Mouse (Mus musculus): ENCODE results near the gene Csk. TPM values are rescaled to one million over a fixed set of nuclear protein-coding genes. Genes with fewer than 3 reads are reported as not detected.

Gene Csk
- total RNA-seq (2021), result 10 to 100 TPM; 56.6 to 59.0 TPM
- long read RNA-seq, transcript Csk-201 (13 exons, 2,749 nt), result major isoform, 12 of 32 reads
- long read RNA-seq, partial matches to known transcripts, result 17 of 32 reads
- long read RNA-seq, other reads (novel, unspliced or antisense), result 3 of 32 reads

DNA sequence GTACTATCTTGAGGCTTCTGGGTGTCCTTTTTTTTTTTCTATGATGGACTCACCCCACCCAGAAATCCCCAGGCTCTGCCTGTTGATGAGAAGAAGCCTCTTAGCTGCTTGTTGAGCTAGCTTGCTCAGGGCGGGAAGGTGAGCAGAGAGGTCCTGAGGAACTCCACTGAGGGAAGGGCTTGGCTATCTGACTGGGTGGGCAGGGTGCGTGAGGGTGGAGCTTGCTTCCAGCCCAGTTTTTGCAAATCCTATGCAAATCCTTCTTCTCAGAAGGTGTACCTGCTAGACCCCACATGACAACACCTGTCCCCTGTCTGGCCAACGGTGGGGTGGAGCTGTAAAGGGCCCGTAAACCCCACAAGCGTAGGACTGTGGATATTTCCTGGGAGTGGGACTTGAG lies at the start of gene Csk:
Gene Csk (minus strand): TSS at position 349 of the 400 bp plus-strand sequence.
- no peak for DNase-seq (ENCODE audit: low spot score in 2 of 2)

DNA sequence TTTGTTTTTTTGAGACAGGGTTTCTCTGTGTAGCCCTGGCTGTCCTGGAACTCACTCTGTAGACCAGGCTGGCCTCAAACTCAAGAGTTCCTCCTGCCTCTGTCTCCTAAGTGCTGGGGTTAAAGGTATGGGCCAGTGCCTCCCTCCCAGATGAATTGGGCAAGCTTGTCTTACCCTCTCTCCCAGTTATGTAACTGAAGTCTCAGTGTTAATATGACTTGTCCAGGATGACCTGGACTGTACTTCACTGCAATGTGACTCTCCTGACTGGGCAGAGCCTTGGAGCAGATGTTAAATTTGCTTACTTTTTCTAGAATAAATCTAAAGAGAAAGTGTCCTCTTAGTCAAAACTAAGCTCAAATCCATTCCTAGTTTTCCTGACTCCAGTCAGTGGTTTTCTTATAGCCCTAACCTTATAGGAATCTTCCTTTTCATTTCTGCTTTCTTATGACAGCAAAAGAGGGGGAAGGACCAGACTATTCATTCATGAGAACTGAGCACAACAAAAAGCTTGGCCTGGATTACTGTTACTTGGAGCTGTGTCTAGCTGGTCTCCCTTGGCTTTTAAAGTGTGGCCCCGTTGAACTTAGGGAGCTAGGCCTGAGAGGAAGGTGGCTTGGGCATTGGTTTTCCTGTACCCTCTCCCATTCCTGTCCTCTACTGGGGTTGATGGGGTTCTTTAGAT lies 45.2 kb upstream of the Csk start:
- no peak for DNase-seq (ENCODE audit: low spot score in 2 of 2)

DNA sequence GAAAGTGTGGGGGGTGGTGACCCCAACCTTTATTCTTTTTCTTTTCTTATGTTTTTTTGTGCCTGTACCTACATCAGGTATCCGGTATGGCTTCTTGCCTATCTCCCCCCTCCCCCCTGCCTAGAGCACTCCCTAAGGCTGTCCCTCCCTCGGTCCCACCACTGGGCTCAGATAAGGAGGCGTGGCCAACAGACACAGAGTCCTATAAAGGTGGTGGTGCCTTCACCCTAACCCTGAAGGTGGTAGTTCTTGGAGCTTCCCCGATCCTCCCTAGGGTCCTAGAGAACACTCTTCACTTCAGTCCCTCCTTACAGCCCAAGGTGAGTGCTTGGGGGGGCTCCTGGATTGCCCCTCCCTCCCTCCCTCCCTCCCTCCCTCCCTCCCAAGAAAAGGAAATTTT lies 43.9 kb upstream of the Csk start:
- no peak for DNase-seq (ENCODE audit: low spot score in 2 of 2)

DNA sequence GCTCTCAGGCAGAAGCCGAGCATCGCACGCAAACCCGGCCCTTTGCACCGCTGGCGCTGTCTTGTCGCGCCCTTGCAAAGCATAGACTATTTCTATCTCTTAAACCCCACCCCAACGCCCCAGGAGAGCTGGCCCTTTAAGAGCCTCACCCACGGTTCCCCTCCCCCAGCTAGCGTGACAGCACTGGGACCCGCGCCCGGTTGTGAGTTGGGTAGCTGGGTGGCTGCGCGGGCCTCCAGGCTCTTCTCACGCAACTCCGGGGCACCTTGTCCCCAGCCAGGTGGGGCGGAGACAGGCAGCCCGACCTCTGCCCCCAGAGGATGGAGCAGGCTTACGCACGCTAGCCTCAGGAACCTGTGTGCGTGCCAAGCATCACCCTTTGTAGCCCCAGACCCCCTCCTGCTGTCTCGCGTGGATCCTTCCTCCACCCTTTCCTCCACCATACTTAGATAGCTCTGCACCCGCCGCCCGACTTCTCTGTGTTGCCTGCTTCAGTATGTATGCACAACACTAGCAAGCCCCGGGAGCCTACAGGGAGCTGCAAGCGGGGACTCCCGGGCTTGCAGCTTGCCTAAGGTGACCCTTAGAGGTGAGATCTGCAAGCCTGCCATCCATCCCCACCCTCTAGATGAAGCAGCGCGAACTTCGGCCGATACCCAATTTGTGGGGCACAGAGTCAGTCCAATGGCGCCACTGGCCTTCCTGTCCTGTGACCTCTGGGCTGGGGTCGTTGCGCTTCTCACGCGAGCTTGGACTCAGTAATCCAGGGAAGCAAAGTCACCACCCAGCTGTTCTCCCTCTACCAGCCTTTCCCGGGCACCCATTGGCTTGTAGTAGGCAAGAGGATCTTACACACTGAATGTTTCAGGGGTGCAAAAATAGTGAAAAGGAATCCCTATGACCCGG lies 43.2 kb upstream of the Csk start:
- peak; percentile 81 to 87 for DNase-seq (ENCODE audit: low spot score in 2 of 2)

DNA sequence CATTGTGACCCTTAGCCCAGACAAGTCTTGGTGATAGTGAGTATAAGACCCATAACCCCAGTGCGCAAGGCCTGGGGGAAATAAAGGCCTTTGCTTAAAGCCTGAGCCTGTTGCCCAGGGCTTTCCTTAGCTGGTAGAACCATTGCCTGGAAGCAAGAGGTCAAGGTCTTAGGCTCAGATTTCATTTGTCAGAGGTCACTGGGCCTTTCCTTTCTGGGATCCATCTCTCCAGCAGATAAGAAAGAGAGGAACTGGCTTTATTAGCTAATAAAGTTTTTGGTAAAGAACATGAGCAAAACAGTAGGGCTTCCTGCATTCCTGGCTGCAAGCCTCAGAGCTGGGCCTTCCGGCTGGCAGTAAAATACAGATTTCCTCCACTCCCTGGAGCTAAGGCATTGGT lies 40.7 kb upstream of the Csk start:
- DNase-seq (ENCODE audit: low spot score in 2 of 2), result no peak

DNA sequence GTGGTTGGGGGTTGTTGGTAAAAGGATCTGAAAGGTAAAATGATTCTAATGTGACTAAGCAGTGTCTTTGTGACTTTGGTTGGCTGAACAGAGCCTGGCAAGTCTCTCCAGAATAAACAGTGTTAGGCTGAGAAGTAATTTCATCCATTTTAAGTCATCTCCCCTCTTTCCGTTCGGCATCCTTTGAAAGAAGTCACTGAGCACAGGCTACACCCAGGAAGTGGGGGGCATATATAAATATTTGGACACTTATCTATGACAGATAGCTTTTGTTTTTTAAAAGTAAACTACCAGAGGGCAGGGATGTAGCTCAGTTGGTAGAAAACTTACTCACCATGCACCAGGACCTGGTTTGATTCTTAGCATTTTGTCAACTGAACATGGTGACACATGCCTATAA lies 35.2 kb upstream of the Csk start:
- DNase-seq (ENCODE audit: low spot score in 2 of 2), result no peak

DNA sequence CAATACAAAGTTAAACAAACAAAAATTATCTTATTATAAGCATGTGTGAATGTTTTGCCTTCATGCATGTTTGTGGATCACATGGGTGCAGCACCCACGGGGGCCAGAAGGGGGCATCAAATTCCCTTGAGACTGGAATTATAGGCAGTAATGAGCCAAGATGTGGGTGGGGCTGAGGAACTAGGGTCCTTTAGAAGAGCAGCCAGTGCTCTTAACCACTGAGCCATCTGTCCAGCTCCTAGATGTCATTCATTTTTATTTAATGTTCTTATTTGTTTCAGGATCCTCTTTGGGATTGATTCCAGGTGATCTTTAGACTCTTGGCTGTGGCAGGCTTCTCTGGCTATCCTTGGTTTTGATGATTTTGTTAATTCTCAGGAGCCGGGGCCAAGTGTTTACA lies 34.7 kb upstream of the Csk start:
- no peak for DNase-seq (ENCODE audit: low spot score in 2 of 2)

DNA sequence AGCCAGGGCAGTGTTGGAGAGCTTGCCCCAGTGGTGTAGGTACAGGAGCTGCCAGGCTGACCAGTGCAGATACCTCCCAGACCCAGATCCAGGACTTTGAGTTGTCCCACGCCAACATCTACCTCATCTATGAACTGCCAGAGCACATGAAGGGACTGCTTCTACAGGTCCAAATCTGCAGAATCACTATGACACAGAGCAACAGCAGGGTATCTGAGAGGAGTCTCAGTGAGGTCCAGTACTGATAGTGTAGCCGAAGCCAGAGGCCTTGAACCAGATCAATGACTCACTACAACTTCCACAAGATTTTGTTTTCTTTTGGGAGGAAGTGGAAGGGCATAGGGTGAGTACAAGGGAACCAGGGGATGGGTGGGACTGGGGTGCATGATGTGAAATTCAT lies 34.3 kb upstream of the Csk start, which contains the start of gene Cyp1a1:
Gene Cyp1a1 (plus strand): TSS at position 178 of the 400 bp plus-strand sequence.
- no peak for DNase-seq (ENCODE audit: low spot score in 2 of 2)

DNA sequence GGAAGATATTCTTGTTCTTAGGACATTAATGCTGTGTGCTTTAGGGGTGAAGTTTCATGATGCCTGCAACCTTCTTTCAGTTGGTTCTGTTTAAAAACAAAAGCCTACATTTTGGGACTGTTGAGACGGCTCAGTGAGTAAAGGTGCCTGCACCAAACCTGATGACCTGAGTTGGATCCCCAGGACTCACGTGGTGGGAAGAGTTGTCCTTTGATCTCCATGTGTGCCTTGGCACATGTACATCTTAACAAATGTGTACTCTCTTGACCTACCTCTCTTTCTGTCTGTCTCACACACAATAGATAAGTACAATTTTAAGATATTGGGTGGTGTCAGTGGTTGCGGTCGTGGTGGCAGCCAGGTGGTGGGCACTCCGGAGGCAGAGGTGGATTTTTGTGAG lies 32.6 kb upstream of the Csk start:
- no peak for DNase-seq (ENCODE audit: low spot score in 2 of 2)

DNA sequence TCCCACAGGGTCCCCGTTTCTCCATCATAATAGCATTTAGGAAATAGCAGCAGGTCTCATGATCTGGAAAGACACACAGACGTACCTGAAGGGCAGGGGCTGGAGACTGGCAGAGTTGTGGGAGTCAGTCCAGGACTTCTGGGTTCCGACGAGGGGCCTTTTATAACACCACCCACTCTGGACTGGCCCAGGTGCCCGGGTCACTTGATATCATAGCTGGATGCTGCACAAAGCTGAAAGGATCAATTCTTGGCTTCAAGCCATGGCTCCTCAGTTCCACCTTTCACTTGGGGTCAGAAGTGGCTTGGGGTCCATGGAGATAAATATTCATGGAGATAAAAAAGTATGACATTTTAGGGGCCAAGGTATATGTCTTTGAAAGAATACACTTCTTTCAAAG lies 30.1 kb upstream of the Csk start, which contains the start of gene Cyp1a2:
Gene Cyp1a2 (minus strand): TSS at position 184 of the 400 bp plus-strand sequence.
- DNase-seq (ENCODE audit: low spot score in 2 of 2), result no peak

DNA sequence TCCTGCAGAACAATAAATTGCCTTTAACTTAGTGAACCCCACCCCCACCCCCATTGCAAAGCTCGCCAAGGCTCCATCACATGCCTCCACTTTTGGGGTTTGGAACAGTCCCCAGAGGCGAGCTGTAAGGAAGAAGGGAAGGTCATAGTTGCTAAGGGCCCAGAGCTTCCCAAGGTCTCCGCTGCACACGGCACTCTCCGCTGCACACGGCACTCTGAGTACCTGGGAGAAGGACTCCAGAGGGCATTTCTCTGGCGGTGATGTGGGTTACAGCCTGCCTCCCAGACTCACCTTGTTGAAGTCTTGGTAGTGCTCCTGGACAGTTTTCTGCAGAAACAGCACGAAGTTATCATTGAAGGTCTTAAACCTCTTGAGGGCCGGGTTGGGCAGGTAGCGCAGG lies 28.0 kb upstream of the Csk start:
- no peak for DNase-seq (ENCODE audit: low spot score in 2 of 2)

DNA sequence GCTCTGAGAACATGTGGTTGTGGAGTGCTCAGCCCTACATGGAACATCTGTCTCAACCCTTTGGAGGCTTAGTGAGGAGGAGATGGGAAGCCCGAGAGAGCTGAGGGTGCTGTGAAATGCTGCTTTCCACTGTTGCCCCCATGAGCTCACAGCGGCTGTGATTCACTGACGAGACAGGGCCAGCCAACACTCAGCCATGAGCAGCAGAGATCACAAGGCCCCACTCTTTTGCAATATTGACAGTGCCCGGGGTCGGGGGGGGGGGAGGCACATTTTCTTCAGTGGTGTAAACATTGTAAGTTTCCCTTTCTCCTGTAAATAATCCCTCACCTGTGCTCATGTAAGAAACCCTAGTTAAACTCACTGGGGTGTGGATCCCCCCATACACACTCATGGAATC lies 18.1 kb upstream of the Csk start:
- DNase-seq (ENCODE audit: low spot score in 2 of 2), result no peak

DNA sequence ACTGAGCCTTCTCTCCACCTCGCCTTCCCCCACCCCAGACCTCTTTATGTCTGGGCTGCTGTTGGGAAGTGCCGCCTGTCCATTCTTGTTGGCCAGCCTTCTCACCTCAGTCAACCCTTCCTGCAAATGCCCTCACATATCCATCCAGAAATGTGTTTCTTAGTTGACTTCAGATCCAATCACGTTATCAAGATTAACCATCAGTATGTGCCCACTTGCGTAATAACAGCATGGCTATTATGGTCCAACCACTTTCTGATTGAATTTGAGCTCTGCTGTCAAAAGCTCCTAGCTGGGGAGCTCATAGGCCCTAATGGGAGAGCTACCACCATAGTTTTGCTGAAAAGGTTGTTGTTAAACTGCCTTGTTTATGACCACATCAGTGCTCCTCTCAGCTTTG lies 17.6 kb upstream of the Csk start:
- no peak for DNase-seq (ENCODE audit: low spot score in 2 of 2)

DNA sequence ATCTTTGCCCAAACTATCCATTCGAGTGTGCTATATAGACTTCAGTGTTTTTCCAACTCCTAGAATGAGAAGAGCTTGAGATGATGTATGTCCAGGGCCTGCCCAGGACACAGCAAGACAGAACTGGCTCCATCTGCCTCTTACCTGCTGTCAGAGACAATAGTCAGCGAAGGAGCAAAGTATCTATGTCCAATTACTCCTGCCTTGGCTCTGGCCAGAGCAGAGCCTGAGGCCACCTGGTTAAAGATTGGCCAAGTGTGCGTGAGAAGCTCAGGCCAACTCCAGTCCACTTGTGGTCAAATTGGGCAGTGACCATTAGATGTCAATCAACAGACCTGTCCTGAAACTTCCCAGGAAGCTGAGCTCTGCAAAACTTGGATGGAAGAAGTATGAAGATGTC lies 16.1 kb upstream of the Csk start:
- no peak for DNase-seq (ENCODE audit: low spot score in 2 of 2)

DNA sequence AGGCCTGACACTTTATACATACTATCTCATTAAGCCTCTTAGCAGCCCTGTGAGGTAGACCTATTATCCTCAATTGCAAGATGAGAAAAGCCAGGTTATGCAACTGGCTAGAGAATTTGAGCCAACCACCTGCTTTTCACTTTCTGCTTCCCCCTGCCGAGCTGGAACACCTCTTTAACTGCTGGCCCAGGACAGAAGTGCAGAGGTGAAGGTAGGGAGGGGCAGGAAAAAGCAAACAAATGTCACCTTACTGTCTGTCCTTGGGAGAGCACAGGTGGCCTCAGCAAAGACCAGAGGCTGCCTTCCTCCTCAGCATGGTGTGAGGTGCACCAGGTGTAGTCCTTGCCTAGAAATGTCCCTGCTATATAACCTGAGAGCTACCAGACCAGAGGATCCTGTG lies 14.8 kb upstream of the Csk start:
- no peak for DNase-seq (ENCODE audit: low spot score in 2 of 2)

DNA sequence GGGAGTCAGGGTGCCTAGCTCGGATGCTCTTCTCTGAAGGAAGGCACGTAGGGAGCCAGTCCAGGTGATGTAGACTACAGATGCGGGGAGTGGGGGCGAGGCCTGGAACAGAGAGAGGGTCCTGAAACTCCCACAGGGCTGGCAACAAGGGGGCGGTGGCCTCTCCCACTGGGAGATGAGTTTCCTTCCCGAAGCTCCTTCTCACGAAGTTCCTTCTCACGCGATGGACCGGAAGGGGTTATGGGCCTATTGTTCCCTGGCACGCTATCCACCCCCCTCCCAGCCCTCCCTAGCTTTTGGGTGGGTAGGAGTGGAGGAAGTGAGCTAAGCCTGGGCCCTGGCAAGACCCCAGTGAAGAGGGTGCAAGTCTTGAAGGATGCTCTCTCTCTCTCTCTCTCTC lies 14.4 kb upstream of the Csk start:
- DNase-seq (ENCODE audit: low spot score in 2 of 2), result no peak

DNA sequence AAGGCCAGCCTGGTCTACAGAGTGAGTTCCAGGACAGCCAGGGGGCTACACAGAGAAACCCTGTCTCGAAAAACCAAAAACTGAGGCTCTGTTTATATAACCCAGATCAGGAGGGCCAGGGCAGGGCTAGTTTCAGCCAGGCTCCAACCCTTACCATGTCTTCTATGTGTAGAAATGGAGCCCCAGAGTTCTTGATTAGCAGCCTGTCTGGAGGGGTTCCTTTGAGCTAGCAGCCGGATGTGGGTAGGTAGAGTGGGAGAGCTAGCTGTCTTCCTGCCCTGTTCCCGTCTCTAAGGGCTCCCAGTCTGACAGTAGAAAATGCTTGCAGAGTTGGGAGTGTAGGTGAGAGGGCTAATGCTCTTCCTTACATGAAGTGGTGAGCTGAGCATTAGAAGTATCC lies 13.7 kb upstream of the Csk start:
- DNase-seq (ENCODE audit: low spot score in 2 of 2), result no peak

DNA sequence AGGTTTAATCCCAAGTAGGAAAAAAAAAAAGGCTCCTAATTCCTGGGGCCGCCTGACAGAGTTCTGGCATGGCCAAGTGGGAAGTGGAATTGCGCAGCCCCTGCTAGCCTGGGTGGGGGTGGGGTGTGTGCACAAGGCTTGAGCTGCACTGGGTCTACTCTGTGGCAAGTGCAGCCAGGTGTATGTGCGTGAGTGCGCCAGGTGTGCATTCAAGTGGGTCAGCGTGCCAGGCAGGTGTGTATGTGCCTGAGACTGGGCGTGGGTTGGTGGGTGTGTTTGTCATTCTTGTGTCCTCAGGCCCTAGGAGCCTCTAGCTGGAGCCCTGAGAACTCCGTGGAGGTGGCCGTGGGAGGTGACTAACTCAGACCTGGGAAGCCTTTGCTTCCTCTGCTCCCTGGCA lies 13.1 kb upstream of the Csk start:
- no peak for DNase-seq (ENCODE audit: low spot score in 2 of 2)

DNA sequence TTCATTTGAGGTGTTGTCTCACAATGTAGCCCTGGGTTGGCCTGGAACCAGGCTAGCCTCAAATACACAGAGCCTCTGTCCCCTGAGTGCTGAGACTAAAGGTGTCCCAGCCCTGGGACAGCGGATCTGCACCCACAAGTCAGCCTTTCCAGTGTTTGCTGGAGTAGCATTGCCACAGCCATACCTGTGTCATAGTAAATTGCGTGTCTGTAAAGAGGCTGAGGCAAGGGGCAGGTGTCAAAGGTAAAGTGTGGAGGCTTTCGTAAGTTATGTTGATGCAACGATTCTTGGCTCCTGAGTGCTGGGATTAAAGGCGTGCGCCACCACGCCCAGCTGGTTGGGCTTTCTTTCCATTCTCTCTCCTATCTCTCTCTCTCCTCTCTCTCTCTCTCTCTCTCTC lies 11.2 kb upstream of the Csk start:
- no peak for DNase-seq (ENCODE audit: low spot score in 2 of 2)

DNA sequence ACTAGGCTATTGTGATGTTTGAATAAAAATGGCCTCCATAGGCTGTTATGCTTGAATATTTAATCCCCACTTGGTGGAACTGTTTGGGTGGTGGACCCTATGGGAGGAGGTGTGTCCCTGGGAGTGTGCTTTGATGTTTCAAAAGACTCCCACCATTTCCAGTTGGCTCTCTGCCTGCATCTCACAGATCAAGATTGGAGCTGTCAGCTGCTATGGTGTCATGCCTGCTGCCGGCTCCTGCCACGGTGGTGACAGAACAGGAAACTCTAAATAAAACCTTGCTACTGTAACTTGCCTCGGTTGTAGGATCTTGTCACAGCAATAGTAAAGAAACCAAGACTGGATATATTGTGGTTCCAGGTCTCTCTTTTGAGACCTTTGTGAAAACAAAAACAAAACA lies 8.1 kb upstream of the Csk start:
- no peak for DNase-seq (ENCODE audit: low spot score in 2 of 2)

DNA sequence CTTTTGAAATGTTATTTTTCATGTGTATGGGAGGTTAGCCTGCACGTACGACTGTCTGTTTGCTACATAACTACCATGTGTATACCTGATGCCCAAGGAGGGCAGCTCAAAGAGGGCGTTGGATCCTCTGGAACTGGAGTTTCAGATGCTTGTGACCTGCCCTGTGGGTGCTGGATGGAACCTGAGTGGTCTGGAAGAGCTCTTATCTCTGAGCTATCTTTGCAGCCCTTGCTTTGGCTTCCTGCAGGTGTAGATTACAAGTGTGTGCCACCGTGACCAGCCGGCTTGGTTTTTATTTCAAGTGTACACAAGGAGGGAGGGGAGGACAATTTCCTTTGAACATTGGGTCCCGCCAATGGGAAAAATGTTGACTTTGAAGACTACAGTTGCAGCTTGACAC lies 7.1 kb upstream of the Csk start:
- no peak for DNase-seq (ENCODE audit: low spot score in 2 of 2)

DNA sequence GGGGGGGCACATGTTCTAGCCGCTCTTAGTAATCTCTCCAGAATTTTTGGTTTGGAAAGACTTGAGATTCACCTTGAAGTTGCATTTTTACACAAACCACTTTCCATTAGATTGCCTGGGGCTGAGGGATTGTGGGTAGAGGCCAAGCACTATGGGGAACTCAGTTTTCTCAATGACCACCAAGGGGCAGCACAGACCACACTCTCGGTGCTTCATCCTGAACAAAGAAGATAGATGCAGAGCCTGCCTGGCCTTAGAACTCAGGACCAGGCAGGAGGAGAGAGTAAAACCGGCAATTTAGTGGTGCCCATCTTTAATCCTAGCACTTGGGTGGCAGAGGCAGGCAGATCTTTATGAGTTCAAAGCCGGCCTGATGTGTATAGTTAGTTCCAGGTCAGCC lies 6.3 kb upstream of the Csk start:
- DNase-seq (ENCODE audit: low spot score in 2 of 2), result peak; percentile 81 to 86
